Mouse (Mus musculus): ENCODE results near the gene Bcl7a.

DNA sequence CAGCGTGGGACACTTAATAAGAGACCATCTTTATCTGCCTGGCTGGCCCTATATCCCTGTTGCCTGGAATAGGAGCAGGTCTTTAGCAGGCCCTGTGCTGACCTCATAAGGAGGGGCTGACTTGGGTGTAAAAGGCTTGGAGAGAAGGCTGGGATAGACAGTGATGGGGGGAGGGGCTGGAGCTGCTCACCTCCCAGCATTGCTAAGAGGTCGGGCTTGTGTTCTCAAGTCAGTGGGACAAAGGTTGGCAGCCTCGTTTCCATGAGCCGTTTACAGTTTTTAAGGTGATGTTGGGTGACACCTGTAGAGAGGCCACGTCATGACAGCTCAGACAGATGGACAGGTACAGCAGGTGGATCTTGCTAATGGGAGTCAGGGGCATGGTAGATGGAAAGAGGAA is 26.4 kb downstream of the Bcl7a start:
- TF ChIP-seq CTCF (IDR thresholded peaks at IDR 0.05; ENCODE audit: low read depth, low read length), result no peak
- TF ChIP-seq POLR2A (IDR thresholded peaks at IDR 0.05; ENCODE audit: extremely low read depth, insufficient read depth, low read length), result no peak

All from liver, adult 2 months (tissue).